Mouse (Mus musculus): ENCODE measurements around the gene 4933416C03Rik.

GRCm38 (mm10) chr10:116112868-116113267 lies 849 bp downstream of the 4933416C03Rik start:
- TF ChIP-seq POLR2A (IDR thresholded peaks at IDR 0.05; ENCODE audit: low read depth, low read length) (no peak), CTCF (IDR thresholded peaks at IDR 0.05; ENCODE audit: extremely low read depth, insufficient read depth, insufficient read length, insufficient replicate concordance) (no peak)
